ENCODE assay signal across 8 mouse cellular contexts in the genomic region with DNA sequence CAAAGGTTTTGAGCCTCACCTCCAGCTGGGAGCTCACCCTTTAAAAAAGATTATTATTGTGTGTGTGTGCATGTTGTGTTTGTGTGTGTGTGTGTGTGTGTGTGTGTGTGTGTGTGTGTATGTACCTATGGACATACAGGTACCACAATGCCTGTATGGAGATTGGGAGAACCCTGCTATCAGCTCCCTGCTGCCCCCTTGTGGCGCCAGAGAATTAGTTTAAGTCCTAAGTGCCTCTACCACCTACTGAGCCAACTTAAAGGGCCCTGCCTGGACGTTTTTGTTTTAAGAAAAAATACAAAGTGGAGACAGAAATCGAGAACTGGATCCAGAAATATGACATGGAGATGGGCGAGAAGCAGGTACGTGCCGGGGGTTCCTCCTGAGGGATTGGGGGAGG. TPM values are rescaled to one million over a fixed set of nuclear protein-coding genes. Genes with fewer than 3 reads are reported as not detected.
DNase-seq lines count a peak whose midpoint lies in the region; TF ChIP-seq lines count a peak whose summit lies in the region.

No protein-coding gene starts in this region.

- peak; percentile 46 for DNase-seq in 3134 (ENCODE audit: extremely low read depth, insufficient read length, low spot score)
- DNase-seq in adrenal gland, adult 2 months = peak; percentile 77
- DNase-seq in embryo, embryonic 9.5 days (ENCODE audit: extremely low spot score) = peak; percentile 80
- DNase-seq in heart, adult 18-20 months = peak; percentile 78 to 93
- DNase-seq in kidney, adult 11 months = peak; percentile 70
- peak; percentile 50 for DNase-seq in liver, adult 2 months (ENCODE audit: extremely low read depth, low read depth, low spot score)
- DNase-seq in splenic B cell, adult 2 months (ENCODE audit: low read depth, low spot score) = peak; percentile 89

- TF ChIP-seq CTCF in liver, adult 2 months (IDR thresholded peaks at IDR 0.05; ENCODE audit: low read depth, low read length) = peak; percentile 68

- H3K27me3 ChIP-seq in liver, adult 2 months (ENCODE audit: control insufficient read depth, insufficient read depth, low read length) = no peaks in the 10 kb centered on the region
- H3K27me3 ChIP-seq in myocyte (ENCODE audit: control insufficient read depth, insufficient read depth, insufficient read length) = no peaks in the 10 kb centered on the region
- no peaks in the 10 kb centered on the region for H3K27me3 ChIP-seq in splenic B cell, adult 2 months (ENCODE audit: control insufficient read depth, insufficient read depth, low read length, poor library complexity, severe bottlenecking)

- H3K36me3 ChIP-seq in liver, adult 2 months (ENCODE audit: control insufficient read depth, insufficient read depth, low read length) = no peaks in the 10 kb centered on the region
- no peaks in the 10 kb centered on the region for H3K36me3 ChIP-seq in myocyte (ENCODE audit: control insufficient read depth, insufficient read depth)
- no peaks in the 10 kb centered on the region for H3K36me3 ChIP-seq in splenic B cell, adult 2 months (ENCODE audit: control insufficient read depth, insufficient read depth, low read length, poor library complexity, severe bottlenecking)

- 7% methylated on average over 6 of the region's 6 CpGs for WGBS in liver, adult 2 months

- H3K79me2 ChIP-seq in liver, adult 2 months (ENCODE audit: control insufficient read depth, insufficient read depth, low read length) = no peaks in the 10 kb centered on the region
- no peaks in the 10 kb centered on the region for H3K79me2 ChIP-seq in myocyte (ENCODE audit: control insufficient read depth, insufficient read depth)

- no peak overlapping the region for H3ac ChIP-seq in myocyte (ENCODE audit: control insufficient read depth, insufficient read length)

- H3K4me1 ChIP-seq in liver, adult 2 months (ENCODE audit: control insufficient read depth, insufficient read depth, low read length) = peaks cover 8% of the 10 kb centered on the region

- H3K4me2 ChIP-seq in myocyte (ENCODE audit: low read depth) = peak overlapping the region; percentile 74

- H3K4me3 ChIP-seq in liver, adult 2 months (ENCODE audit: insufficient read depth, low read depth, low read length) = no peak overlapping the region
- peak overlapping the region; percentile 13 for H3K4me3 ChIP-seq in myocyte

- no peak for TF ChIP-seq POLR2A in liver, adult 2 months (IDR thresholded peaks at IDR 0.05; ENCODE audit: extremely low read depth, insufficient read depth, low read length)
- TF ChIP-seq POLR2A in myocyte (IDR thresholded peaks at IDR 0.05; ENCODE audit: insufficient read length, low read depth) = no peak

- peak overlapping the region; percentile 23; the same call in 1 of the 2 replicates for H3K9ac ChIP-seq in liver, adult 2 months (ENCODE audit: low read depth, low read length)

- no peak overlapping the region for H3K27ac ChIP-seq in liver, adult 2 months (replicated peaks; ENCODE audit: insufficient read depth, low read depth, low read length)

TF ChIP-seq in myocyte, 11 proteins besides CTCF, POLR2A, EP300 and RAD21:
- no peak for TF ChIP-seq TCF3 (IDR thresholded peaks at IDR 0.05; ENCODE audit: insufficient read length, low read depth)
- TF ChIP-seq MAX (IDR thresholded peaks at IDR 0.05; ENCODE audit: low read depth) = no peak
- no peak for TF ChIP-seq TCF12 (IDR thresholded peaks at IDR 0.05; ENCODE audit: insufficient read depth, poor library complexity, severe bottlenecking)
- TF ChIP-seq USF1 (IDR thresholded peaks at IDR 0.05; ENCODE audit: low read depth) = no peak
- no peak for TF ChIP-seq SRF (IDR thresholded peaks at IDR 0.05; ENCODE audit: control insufficient read depth, insufficient read length, low read depth)
- no peak for TF ChIP-seq CEBPB (IDR thresholded peaks at IDR 0.05; ENCODE audit: insufficient read depth, poor library complexity, severe bottlenecking)
- no peak for TF ChIP-seq E2F4 (IDR thresholded peaks at IDR 0.05; ENCODE audit: insufficient read depth)
- TF ChIP-seq MYOG (IDR thresholded peaks at IDR 0.05; ENCODE audit: control insufficient read depth in 1 of 3, insufficient read depth in 1 of 3, insufficient read length in 2 of 3, low read depth in 2 of 3) = no peak
- TF ChIP-seq REST (IDR thresholded peaks at IDR 0.05; ENCODE audit: insufficient read depth, insufficient read length) = no peak
- no peak for TF ChIP-seq POLR2AphosphoS2 (IDR thresholded peaks at IDR 0.05; ENCODE audit: insufficient read length, low read depth)

RNA-seq across cellular contexts. Expression of a gene that starts 7.5 kb away (rescaled TPM):
- total RNA-seq in adrenal gland, adult 2 months (2021) = 10 to 100 TPM; 11.6 to 22.7 TPM
- 32.5 and 33.5 TPM in 2 replicates for polyA plus RNA-seq in adrenal gland, adult 2 months (2012; rRNA removed)
- 10 to 100 TPM; 13.4 to 16.3 TPM for total RNA-seq in heart, adult 18-20 months (2021)
- total RNA-seq in liver, adult 2 months (2014; rRNA removed) = 4.4 and 5.9 TPM in 2 replicates
- polyA plus RNA-seq in liver, adult 2 months (2012; rRNA removed) = 9.1 and 10.5 TPM in 2 replicates
- 14.7 TPM for polyA plus RNA-seq in myocyte (2012; fragmentation: generic; extraction: Trizol)

RNA-seq across cellular contexts. Expression of a gene that starts 7.7 kb away (rescaled TPM):
- 10 to 100 TPM; 46.8 to 49.5 TPM for total RNA-seq in adrenal gland, adult 2 months (2021)
- 42.7 and 49.6 TPM in 2 replicates for polyA plus RNA-seq in adrenal gland, adult 2 months (2012; rRNA removed)
- 10 to 100 TPM; 19.2 to 23.0 TPM for total RNA-seq in heart, adult 18-20 months (2021)
- total RNA-seq in liver, adult 2 months (2014; rRNA removed) = 15.2 and 19.8 TPM in 2 replicates
- polyA plus RNA-seq in liver, adult 2 months (2012; rRNA removed) = 24.2 and 24.6 TPM in 2 replicates
- polyA plus RNA-seq in myocyte (2012; fragmentation: generic; extraction: Trizol) = 56.3 TPM

RNA-seq across cellular contexts. Expression of a gene that starts 16.0 kb away (rescaled TPM):
- total RNA-seq in adrenal gland, adult 2 months (2021) = under 1 TPM; 0.29 to 0.55 TPM
- polyA plus RNA-seq in adrenal gland, adult 2 months (2012; rRNA removed) = 0.29 and 0.49 TPM in 2 replicates
- not detected for total RNA-seq in heart, adult 18-20 months (2021)
- 0.09 TPM in 1 of 2 replicates, not detected in the other for total RNA-seq in liver, adult 2 months (2014; rRNA removed)
- 0.15 and 0.22 TPM in 2 replicates for polyA plus RNA-seq in liver, adult 2 months (2012; rRNA removed)
- 0.91 TPM for polyA plus RNA-seq in myocyte (2012; fragmentation: generic; extraction: Trizol)

RNA-seq across cellular contexts. Expression of a gene that starts 16.4 kb away (rescaled TPM):
- total RNA-seq in adrenal gland, adult 2 months (2021) = 10 to 100 TPM; 38.1 to 51.3 TPM
- polyA plus RNA-seq in adrenal gland, adult 2 months (2012; rRNA removed) = 48.9 and 59.8 TPM in 2 replicates
- total RNA-seq in heart, adult 18-20 months (2021) = 10 to 100 TPM; 29.7 to 35.5 TPM
- total RNA-seq in liver, adult 2 months (2014; rRNA removed) = 7.6 and 11.5 TPM in 2 replicates
- polyA plus RNA-seq in liver, adult 2 months (2012; rRNA removed) = 51.9 and 78.1 TPM in 2 replicates
- 88.7 TPM for polyA plus RNA-seq in myocyte (2012; fragmentation: generic; extraction: Trizol)

RNA-seq across cellular contexts. Expression of a gene that starts 29.2 kb away (rescaled TPM):
- total RNA-seq in adrenal gland, adult 2 months (2021) = 1 to 10 TPM in 1 of 2 experiments, not detected in 1; 1.6 TPM
- polyA plus RNA-seq in adrenal gland, adult 2 months (2012; rRNA removed) = not detected in 2 replicates
- not detected for total RNA-seq in heart, adult 18-20 months (2021)
- total RNA-seq in liver, adult 2 months (2014; rRNA removed) = not detected in 2 replicates
- polyA plus RNA-seq in liver, adult 2 months (2012; rRNA removed) = not detected in 2 replicates
- not detected for polyA plus RNA-seq in myocyte (2012; fragmentation: generic; extraction: Trizol)
